Mouse (Mus musculus): ENCODE measurements around the gene Dip2a.

- TF ChIP-seq POLR2A (IDR thresholded peaks at IDR 0.05; ENCODE audit: insufficient read depth, low read depth, low read length) (no peak), EP300 (IDR thresholded peaks at IDR 0.05; ENCODE audit: insufficient read depth, low read depth, low read length) (no peak), CTCF (IDR thresholded peaks at IDR 0.05) (no peak)
Observed at GRCm38 (mm10) chr10:76261447-76261846, 83.6 kb downstream of the Dip2a start.

Measured in heart, adult 2 months (tissue).